Mouse (Mus musculus) liver, embryonic 14.5 days (tissue): Measurements from ENCODE around the gene Aspdh. TPM values are rescaled to one million over a fixed set of nuclear protein-coding genes. Genes with fewer than 3 reads are reported as not detected.

Source experiments
- ATAC-seq: fragments of 200-750 bp; cut with Nextera tagmentation; 2 replicates; pipeline ENCODE4 v1.8.0; 2017; ENCODE audit warnings: moderate number of reproducible peaks, mild to moderate bottlenecking, moderate library complexity; ENCODE audit not compliant: insufficient read depth
- DNase-seq, 3 experiments: peaks; one replicate each; pipeline ENCODE4 v3.0.0-alpha.2; 2012 to 2013; ENCODE audit warnings: low read depth in 3 of 3, low spot score in 3 of 3
- H3K27ac ChIP-seq: fragments of 300-500 bp; sonication (generic); 2 replicates; pipeline ENCODE4 v1.5.1; 2014; ENCODE audit warnings: moderate library complexity, mild to moderate bottlenecking, control low read depth, inconsistent platforms
- H3K27me3 ChIP-seq: fragments of 300-500 bp; sonication (generic); 2 replicates; pipeline ENCODE4 v1.6.1; 2014; ENCODE audit warnings: mild to moderate bottlenecking, low read length, moderate library complexity; ENCODE audit not compliant: control insufficient read depth, insufficient read depth
- H3K36me3 ChIP-seq: fragments of 300-500 bp; sonication (generic); replicated peaks from 2 replicates; pipeline ENCODE4 v1.6.1; 2014; ENCODE audit warnings: low read depth; ENCODE audit not compliant: control insufficient read depth, insufficient read depth
- H3K4me1 ChIP-seq, 2 experiments: fragments of 200-500 bp in 1 of 2; fragments of 300-500 bp in 1 of 2; sonication (generic) in 1 of 2; replicated peaks; 2 replicates each; pipeline ENCODE4 v1.6.1; 2012 to 2014; ENCODE audit warnings: antibody characterized with exemption in 1 of 2, inconsistent platforms in 1 of 2, low read length in 1 of 2; ENCODE audit not compliant: control insufficient read depth in 2 of 2, insufficient read depth in 2 of 2
- H3K4me2 ChIP-seq: fragments of 300-500 bp; sonication (generic); 2 replicates; pipeline ENCODE4 v1.6.1; 2014; ENCODE audit warnings: low read depth, mild to moderate bottlenecking, control low read depth, moderate library complexity
- H3K4me3 ChIP-seq, 2 experiments: fragments of 200-500 bp in 1 of 2; fragments of 300-500 bp in 1 of 2; sonication (generic) in 1 of 2; 2 replicates each; pipeline ENCODE4 v1.5.1; 2012 to 2014; ENCODE audit warnings: low read depth in 2 of 2, low read length in 2 of 2, mild to moderate bottlenecking in 2 of 2, control low read depth in 1 of 2, inconsistent platforms in 1 of 2, moderate library complexity in 1 of 2; ENCODE audit not compliant: insufficient read depth in 1 of 2
- H3K9ac ChIP-seq: fragments of 300-500 bp; sonication (generic); replicated peaks from 2 replicates; pipeline ENCODE4 v1.6.1; 2014; ENCODE audit warnings: mild to moderate bottlenecking, control low read depth, moderate library complexity
- H3K9me3 ChIP-seq: fragments of 300-500 bp; sonication (generic); 2 replicates; pipeline ENCODE4 v1.6.1; 2016; ENCODE audit warnings: low read length, mixed read lengths; ENCODE audit not compliant: control insufficient read depth
- CTCF ChIP-seq: IDR thresholded peaks from 2 replicates; pipeline ENCODE4 v1.5.1; 2016; ENCODE audit warnings: antibody characterized with exemption, low read depth, control low read depth
- EP300 ChIP-seq: IDR thresholded peaks from 2 replicates; pipeline ENCODE4 v1.6.1; 2016; ENCODE audit warnings: antibody characterized with exemption, low read depth
- WGBS: fragments of 180-500 bp; shearing (Covaris S2); extraction: QIAGEN DNeasy Blood & Tissue Kit; methylation state at CpG from one replicate; pipeline ENCODE4 v1.1.7; 2014; ENCODE audit not compliant: insufficient replicate concordance; 5-methylcytosine and 5-hydroxymethylcytosine counted together
- polyA plus RNA-seq, 2 experiments: library from polyadenylated mRNA; depleted of rRNA in 1 of 2; stranded (reverse) in 1 of 2; unstranded in 1 of 2; fragments of >200 nt; fragmentation: Nextera tagmentation in 1 of 2; extraction: Ambion mirVana in 1 of 2; gene quantifications; 2 replicates each; pipeline versions ENCODE4 v1.2.1 to v1.2.3; 2012 to 2014

Aspdh gene
- polyA plus RNA-seq, 2 experiments = 10.2 to 10.9 TPM

DNA sequence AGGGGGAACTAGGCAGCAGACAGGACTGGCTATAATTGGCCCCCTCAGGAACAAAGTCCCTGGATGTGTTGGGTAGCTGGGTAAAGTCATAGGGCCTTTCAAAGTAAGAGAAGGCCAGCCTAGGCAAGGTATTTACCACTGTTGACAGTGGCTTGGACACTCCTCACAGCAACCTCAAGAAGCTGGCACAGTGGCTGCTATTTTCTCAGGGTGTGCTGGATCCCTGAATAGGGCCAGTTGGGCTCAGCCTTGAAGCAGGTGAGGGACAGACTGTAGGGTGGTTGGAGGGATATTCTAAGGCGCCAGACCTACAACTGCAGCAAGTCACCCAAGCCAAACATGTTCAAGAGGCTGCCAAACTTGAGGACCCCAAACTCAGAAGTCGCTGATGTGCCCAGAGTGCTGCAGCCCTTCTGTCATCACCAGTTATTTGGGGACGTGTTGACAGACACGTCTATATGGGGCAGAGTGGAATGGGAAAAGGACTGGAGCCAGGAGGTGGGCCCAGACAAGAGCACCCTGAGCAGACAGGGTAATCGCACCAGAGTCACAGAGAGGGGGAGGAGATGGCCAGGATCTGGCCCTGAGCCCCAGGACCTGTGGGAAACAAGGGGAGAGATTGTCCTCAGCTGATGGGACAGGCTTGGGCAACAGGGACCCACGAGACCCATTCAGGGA is 6.8 kb downstream of the Aspdh start:
- H3K9me3 ChIP-seq = no peaks in the 10 kb centered on the region
- peaks cover 33 to 50% of the 10 kb centered on the region in 2 experiments for H3K4me1 ChIP-seq
- H3K4me3 ChIP-seq = no peak overlapping the region
- H3K27me3 ChIP-seq = peaks cover 28% of the 10 kb centered on the region
- 45% methylated on average over 6 of the region's 6 CpGs for WGBS
- peak overlapping the region; percentile 97 for H3K27ac ChIP-seq
- ATAC-seq = no peak
- peaks cover 16% of the 10 kb centered on the region for H3K36me3 ChIP-seq
- TF ChIP-seq EP300 (no peak), CTCF (no peak)
- no peak overlapping the region for H3K4me2 ChIP-seq
- no peak for DNase-seq
- no peak overlapping the region for H3K9ac ChIP-seq

DNA sequence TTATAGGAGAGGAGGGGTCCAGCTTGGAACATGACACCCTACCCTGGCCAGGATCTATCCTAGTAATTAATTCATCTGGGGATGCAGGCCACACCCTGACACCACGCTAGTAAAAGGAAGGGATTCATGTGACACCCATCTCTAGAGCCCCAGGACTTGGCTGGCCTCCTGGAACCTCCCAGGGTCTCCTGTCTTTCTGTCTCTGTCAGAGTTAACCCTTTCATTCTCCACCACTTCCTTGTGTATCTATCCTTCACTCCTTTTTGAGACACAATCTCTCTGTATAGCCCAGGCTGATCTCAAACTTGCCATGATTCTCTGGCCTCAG is 7.3 kb downstream of the Aspdh start:
- no peak overlapping the region for H3K9ac ChIP-seq
- no peak for TF ChIP-seq CTCF
- TF ChIP-seq EP300 = no peak
- H3K36me3 ChIP-seq = peaks cover 16% of the 10 kb centered on the region
- H3K9me3 ChIP-seq = no peaks in the 10 kb centered on the region
- 50% methylated on average over 1 of the region's 1 CpGs for WGBS
- ATAC-seq = no peak
- no peak for DNase-seq
- no peak overlapping the region for H3K4me3 ChIP-seq
- H3K4me2 ChIP-seq = no peak overlapping the region
- H3K27ac ChIP-seq = no peak overlapping the region
- H3K27me3 ChIP-seq = peaks cover 33% of the 10 kb centered on the region
- H3K4me1 ChIP-seq = peaks cover 33 to 45% of the 10 kb centered on the region in 2 experiments

DNA sequence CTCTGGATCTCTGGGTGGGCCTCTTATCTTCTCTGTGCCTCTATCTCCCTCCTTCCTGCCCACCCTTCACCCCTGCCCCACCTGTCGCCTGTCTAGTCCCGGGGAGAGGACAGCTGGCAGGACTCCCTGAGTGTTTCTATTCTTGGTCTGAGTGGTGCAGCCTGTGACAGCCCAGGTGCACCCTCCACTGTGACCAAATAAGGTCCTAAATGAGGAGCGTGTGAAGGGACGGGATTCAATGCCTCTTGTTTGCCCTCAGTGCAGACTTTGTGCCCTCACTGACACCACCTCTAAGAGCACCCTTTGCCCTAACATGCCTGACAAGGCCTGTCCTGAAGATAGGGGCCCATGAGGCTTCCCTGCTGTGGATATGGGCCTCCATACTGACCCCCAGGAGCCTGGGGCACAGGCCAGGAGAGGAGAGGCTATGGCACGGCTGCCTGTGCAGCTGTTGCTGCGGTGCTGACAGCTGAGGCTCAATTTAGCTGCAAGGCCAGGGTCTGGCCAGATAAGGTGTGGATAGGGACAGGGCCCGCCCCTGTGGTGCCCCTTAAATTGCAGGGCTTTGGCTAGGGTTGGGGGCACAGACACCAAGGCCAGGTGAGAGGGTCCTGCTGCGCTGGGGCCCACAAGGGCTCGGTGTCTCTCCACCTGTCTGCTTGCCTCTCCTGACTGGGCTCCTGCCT is 7.9 kb downstream of the Aspdh start:
- no peak overlapping the region for H3K4me2 ChIP-seq
- peaks cover 38% of the 10 kb centered on the region for H3K27me3 ChIP-seq
- WGBS = 30% methylated on average over 9 of the region's 9 CpGs
- H3K27ac ChIP-seq = no peak overlapping the region
- TF ChIP-seq CTCF = no peak
- TF ChIP-seq EP300 = no peak
- peak overlapping the region; percentile 45; the same call in 1 of the 2 replicates for H3K9ac ChIP-seq
- no peak overlapping the region for H3K4me3 ChIP-seq
- H3K36me3 ChIP-seq = peaks cover 16% of the 10 kb centered on the region
- ATAC-seq (no peak), DNase-seq (no peak)
- H3K4me1 ChIP-seq = peaks cover 33 to 46% of the 10 kb centered on the region in 2 experiments
- no peaks in the 10 kb centered on the region for H3K9me3 ChIP-seq

DNA sequence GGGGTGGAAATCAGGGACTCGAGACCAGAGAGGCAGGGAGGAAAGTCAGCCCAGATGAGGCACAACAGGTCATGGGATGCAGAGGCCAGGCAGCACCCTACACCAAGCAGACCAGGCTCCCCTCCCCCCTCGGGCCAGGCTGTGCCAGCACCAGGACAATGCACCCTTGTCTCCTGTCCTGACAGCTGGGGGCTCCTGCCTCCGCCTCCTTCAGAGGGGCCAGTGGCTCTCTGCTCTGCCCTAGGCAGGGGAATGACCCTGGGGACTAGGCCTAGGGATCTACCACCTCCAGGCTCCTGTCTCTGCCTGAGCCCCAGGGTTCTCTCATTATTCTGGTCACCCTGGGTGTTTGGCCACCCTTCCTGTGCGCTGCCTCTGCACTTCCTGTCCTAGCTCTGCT is 9.2 kb downstream of the Aspdh start:
- Histone ChIP-seq H3K9me3 (no peaks in the 10 kb centered on the region), H3K4me1 (peaks cover 34 to 46% of the 10 kb centered on the region in 2 experiments), H3K4me3 (no peak overlapping the region), H3K27me3 (peaks cover 49% of the 10 kb centered on the region), H3K27ac (no peak overlapping the region), H3K36me3 (peaks cover 16% of the 10 kb centered on the region), H3K9ac (no peak overlapping the region), H3K4me2 (no peak overlapping the region)
- ATAC-seq (no peak), DNase-seq (no peak)
- WGBS = 33% methylated on average over 4 of the region's 4 CpGs
- no peak for TF ChIP-seq CTCF
- no peak for TF ChIP-seq EP300

DNA sequence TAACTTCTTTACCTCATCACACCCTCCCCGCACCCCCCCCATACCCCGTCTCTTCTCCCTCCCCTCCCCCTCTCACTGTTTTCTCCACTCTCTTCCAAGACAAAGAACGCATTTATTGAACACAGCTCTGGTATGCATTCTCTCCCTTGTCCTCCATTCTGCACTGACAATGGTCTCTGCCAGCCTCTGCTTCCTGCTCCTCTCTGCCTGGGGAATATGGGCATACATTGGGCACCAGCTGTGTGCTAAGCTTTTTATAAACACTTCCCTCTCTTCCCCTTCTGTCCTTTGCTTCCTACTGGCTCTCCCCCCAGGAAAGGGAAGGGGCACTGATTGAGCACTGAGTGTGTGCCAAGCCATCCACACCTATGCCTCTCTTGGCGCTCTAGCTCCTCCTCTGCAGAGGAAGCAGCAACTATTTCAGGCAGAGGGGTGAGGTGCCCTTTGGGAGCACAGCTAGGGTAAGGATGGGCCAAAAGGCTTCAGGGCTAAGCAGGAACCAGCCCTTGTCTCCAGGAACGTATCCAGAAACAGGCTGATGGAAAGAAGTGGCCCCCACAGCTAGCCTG is 9.9 kb downstream of the Aspdh start:
- ATAC-seq (no peak), DNase-seq (no peak)
- H3K9ac ChIP-seq = no peak overlapping the region
- H3K4me2 ChIP-seq = no peak overlapping the region
- H3K4me1 ChIP-seq = peaks cover 28 to 45% of the 10 kb centered on the region in 2 experiments
- H3K27ac ChIP-seq = no peak overlapping the region
- no peaks in the 10 kb centered on the region for H3K9me3 ChIP-seq
- H3K4me3 ChIP-seq = no peak overlapping the region
- 33% methylated on average over 5 of the region's 5 CpGs for WGBS
- H3K27me3 ChIP-seq = peaks cover 54% of the 10 kb centered on the region
- no peak for TF ChIP-seq EP300
- H3K36me3 ChIP-seq = peaks cover 11% of the 10 kb centered on the region
